15 mouse cellular contexts compared by ENCODE assay signal in genomic region chr13:42617225-42617624, GRCm38 (mm10).
DNase-seq lines count a peak whose midpoint lies in the region; ATAC-seq lines count a peak whose summit lies in the region.
"Had no signal": no experiment of that assay in that cellular context is flagged by ENCODE, and none has a peak within 500 bp of the region (broad histone marks: within the 10 kb centered on the region; RNA-seq: fewer than 3 reads in every experiment).

No protein-coding gene starts in this region.

- ATAC-seq in cerebellum, adult (ENCODE audit: insufficient number of reproducible peaks, low FRiP score, low TSS enrichment), result no peak

- DNase-seq in layer of hippocampus, adult 9-11 months, result peak; percentile 26
- DNase-seq in layer of hippocampus, postnatal 10 days (ENCODE audit: low spot score in 2 of 2), result no peak
- DNase-seq in right cerebral cortex, postnatal 10 days (ENCODE audit: low spot score in 2 of 2), result peak; percentile 53 to 60
- DNase-seq in right cerebral cortex, postnatal 14 days, result no peak
- DNase-seq in right cerebral cortex, postnatal 25 days, result peak; percentile 41
- no peak for DNase-seq in heart, adult 9 months (ENCODE audit: low spot score in 2 of 2)
- DNase-seq: adrenal gland, adult 2 months; adrenal gland, postnatal 25 days; cerebellum, adult 11 months; cerebellum, adult 8-10 months; cerebellum, postnatal 14 days; gastrocnemius, postnatal 10 days; heart, adult 18-20 months; heart, postnatal 14 days had no signal

Comparison
In these comparisons a context has a peak if more than half of its experiments do, and no peak if none do; other contexts are left out.
1. DNase-seq: peak in layer of hippocampus, adult 9-11 months (single experiment), right cerebral cortex, postnatal 10 days (2 of 2) and right cerebral cortex, postnatal 25 days (single experiment); none in layer of hippocampus, postnatal 10 days (0 of 2), right cerebral cortex, postnatal 14 days (single experiment) and heart, adult 9 months (0 of 2).